Mouse (Mus musculus) hindbrain, postnatal 0 days (tissue): ENCODE measurements at regions not wholly inside any gene's neighbourhood (a gene's known extent, or its start where the extent isn't known, plus 50 kb on each side); places are given as distances from the start of the nearest gene placed in this dataset.

ENCODE experiments used
- ATAC-seq: fragments of 200-750 bp; cut with Nextera tagmentation; 2 replicates; pipeline ENCODE4 v1.8.0; 2017; ENCODE audit warnings: mild to moderate bottlenecking, moderate TSS enrichment, moderate library complexity
- DNase-seq: peaks from one replicate; pipeline ENCODE4 v3.0.0-alpha.2; 2015; ENCODE audit warnings: low spot score
- H3K27ac ChIP-seq: fragments of 300-500 bp; sonication (generic); 2 replicates; pipeline ENCODE4 v1.5.1; 2014; ENCODE audit warnings: mild to moderate bottlenecking
- H3K27me3 ChIP-seq: fragments of 300-500 bp; sonication (generic); 2 replicates; pipeline ENCODE4 v1.6.1; 2014; ENCODE audit warnings: low read length, mixed read lengths; ENCODE audit not compliant: insufficient read depth
- H3K36me3 ChIP-seq: fragments of 300-500 bp; sonication (generic); 2 replicates; pipeline ENCODE4 v1.6.1; 2014; ENCODE audit warnings: low read length, mixed read lengths; ENCODE audit not compliant: insufficient read depth
- H3K4me1 ChIP-seq: fragments of 300-500 bp; sonication (generic); 2 replicates; pipeline ENCODE4 v1.6.1; 2014; ENCODE audit warnings: antibody characterized with exemption, low read length, mixed read lengths; ENCODE audit not compliant: insufficient read depth
- H3K4me2 ChIP-seq: fragments of 300-500 bp; sonication (generic); 2 replicates; pipeline ENCODE4 v1.6.1; 2014; ENCODE audit warnings: low read depth, mild to moderate bottlenecking, low read length, moderate library complexity, mixed read lengths
- H3K4me3 ChIP-seq: fragments of 300-500 bp; sonication (generic); 2 replicates; pipeline ENCODE4 v1.5.1; 2014; ENCODE audit warnings: low read length
- H3K9ac ChIP-seq: fragments of 300-500 bp; sonication (generic); replicated peaks from 2 replicates; pipeline ENCODE4 v1.6.1; 2014; ENCODE audit warnings: mild to moderate bottlenecking, low read length, moderate library complexity, mixed read lengths
- H3K9me3 ChIP-seq: fragments of 300-500 bp; sonication (generic); 2 replicates; pipeline ENCODE4 v1.6.1; 2016; ENCODE audit warnings: low read length, mixed read lengths
- CTCF ChIP-seq: IDR thresholded peaks from 2 replicates; pipeline ENCODE4 v1.5.1; 2016; ENCODE audit warnings: antibody characterized with exemption, control low read depth, low read depth
- WGBS: fragments of 180-500 bp; shearing (Covaris S2); extraction: QIAGEN DNeasy Blood & Tissue Kit; methylation state at CpG from one replicate; pipeline ENCODE4 v1.1.7; 2014; 5-methylcytosine and 5-hydroxymethylcytosine counted together

DNA sequence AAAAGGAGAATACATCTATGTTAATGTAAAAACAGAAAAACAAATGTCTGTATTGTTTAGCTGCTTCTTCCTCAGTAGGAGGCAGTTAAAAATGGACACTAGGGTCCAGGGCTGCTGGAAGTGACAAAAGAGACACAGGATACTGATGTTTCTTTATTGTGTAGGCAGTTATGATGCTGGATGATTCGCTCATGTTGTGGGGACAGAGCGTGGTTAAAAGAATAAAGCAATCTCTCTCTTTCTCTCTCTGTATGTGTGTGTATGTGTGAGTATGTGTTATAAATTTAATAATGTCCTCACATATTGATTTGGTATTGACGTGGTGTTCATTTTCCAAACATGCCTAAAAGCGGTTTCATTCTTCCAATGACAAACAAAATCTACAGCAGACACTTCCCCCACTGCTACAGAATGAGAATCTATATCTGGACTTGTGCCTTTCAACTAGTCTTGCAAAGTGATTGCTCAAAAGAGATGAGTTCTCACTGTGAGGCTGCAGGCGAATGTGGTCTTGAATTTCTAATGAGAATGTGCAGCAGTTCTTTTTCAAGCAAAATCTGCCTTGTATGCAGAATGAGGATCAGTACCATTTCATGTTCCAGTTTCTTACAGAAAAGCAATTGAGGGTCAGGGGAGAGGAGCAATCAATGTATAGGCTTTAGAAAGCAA lies 87.7 kb upstream of the Nap1l3 start:
- ATAC-seq = no peak
- Histone ChIP-seq H3K4me3 (no peak overlapping the region), H3K9me3 (no peaks in the 10 kb centered on the region), H3K4me1 (no peaks in the 10 kb centered on the region), H3K9ac (no peak overlapping the region), H3K4me2 (0 out of 2 replicates have a peak overlapping the region, but pooled peaks have one; percentile 13), H3K27ac (no peak overlapping the region; the same call in 1 of the 2 replicates), H3K27me3 (no peaks in the 10 kb centered on the region), H3K36me3 (no peaks in the 10 kb centered on the region)
- WGBS = 57% methylated on average over 5 of the region's 5 CpGs
- TF ChIP-seq CTCF = no peak
- DNase-seq = peak; percentile 18
